Mouse (Mus musculus) erythroblast, embryonic 14.5 days (primary cell): Measurements from ENCODE around the gene Stard13.

ENCODE experiments used
- GATA1 ChIP-seq: IDR thresholded peaks from 2 replicates; pipeline ENCODE4 v1.6.1; 2012; ENCODE audit warnings: low read length, inconsistent platforms, mixed read lengths
- TAL1 ChIP-seq: IDR thresholded peaks from 3 replicates; pipeline ENCODE4 v1.6.1; 2012; ENCODE audit warnings: low read length, inconsistent platforms, mixed read lengths

- no peak for TF ChIP-seq GATA1
- TF ChIP-seq TAL1 = no peak
These were observed 177.2 kb downstream of the Stard13 start for GRCm38 (mm10) chr5:151056255-151056919.
